ENCODE assay signal across 1 mouse cellular context in the genomic region with DNA sequence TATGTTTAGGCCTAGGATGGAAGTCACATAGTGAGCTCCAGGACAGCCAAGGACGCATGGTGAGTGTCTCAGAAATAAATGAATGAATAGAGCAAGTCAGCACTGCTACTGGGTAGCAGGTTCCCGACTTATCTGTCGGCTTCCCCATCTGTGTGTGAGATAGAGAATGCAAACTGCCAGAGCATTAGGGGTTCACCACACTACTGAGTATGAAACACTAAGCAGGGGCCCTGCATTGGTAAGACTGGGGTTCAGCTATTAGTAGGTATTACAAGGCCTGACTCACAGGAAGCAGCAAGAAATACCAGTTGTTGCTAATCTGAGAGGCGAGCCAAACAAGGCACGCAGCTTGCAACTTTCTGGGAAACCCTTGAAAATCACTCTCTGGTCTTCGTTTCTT.
TF ChIP-seq lines count a peak whose summit lies in the region.

No protein-coding gene starts in this region.

TF ChIP-seq in MEL, 35 proteins besides CTCF, POLR2A, EP300 and RAD21:
- no peak for TF ChIP-seq JUND (IDR thresholded peaks at IDR 0.05; ENCODE audit: low read depth, low read length)
- no peak for TF ChIP-seq USF2 (IDR thresholded peaks at IDR 0.05; ENCODE audit: borderline replicate concordance in 1 of 2, insufficient read depth in 1 of 2, low read depth in 1 of 2, low read length in 2 of 2)
- peak; percentile 76 for TF ChIP-seq GATA1 (IDR thresholded peaks at IDR 0.05; ENCODE audit: low read depth, low read length)
- TF ChIP-seq USF1 (IDR thresholded peaks at IDR 0.05; ENCODE audit: low read depth, low read length): no peak
- no peak for TF ChIP-seq CHD1 (IDR thresholded peaks at IDR 0.05; ENCODE audit: low read depth, low read length)
- no peak for TF ChIP-seq GABPA (IDR thresholded peaks at IDR 0.05; ENCODE audit: low read depth, low read length)
- no peak for TF ChIP-seq SIN3A (IDR thresholded peaks at IDR 0.05; ENCODE audit: low read length)
- peak; percentile 41 for TF ChIP-seq ETS1 (IDR thresholded peaks at IDR 0.05; ENCODE audit: low read depth, low read length)
- TF ChIP-seq KAT2A (conservative IDR thresholded peaks at IDR 0.05; ENCODE audit: low read depth, low read length): peak; percentile 27; the same call in 1 of the 2 replicates
- no peak for TF ChIP-seq POLR2AphosphoS5 (IDR thresholded peaks at IDR 0.05; ENCODE audit: borderline replicate concordance, low read depth, low read length)
- no peak for TF ChIP-seq E2F4 (IDR thresholded peaks at IDR 0.05; ENCODE audit: borderline replicate concordance, low read depth, low read length)
- no peak for TF ChIP-seq ZKSCAN1 (IDR thresholded peaks at IDR 0.05; ENCODE audit: low read depth, low read length)
- TF ChIP-seq MYB (IDR thresholded peaks at IDR 0.05; ENCODE audit: low read depth, low read length): no peak; the same call in 1 of the 2 replicates
- no peak for TF ChIP-seq MAZ (IDR thresholded peaks at IDR 0.05; ENCODE audit: low read depth, low read length)
- no peak for TF ChIP-seq MXI1 (IDR thresholded peaks at IDR 0.05; ENCODE audit: low read depth, low read length)
- TF ChIP-seq UBTF (IDR thresholded peaks at IDR 0.05; ENCODE audit: borderline replicate concordance, insufficient read depth, low read depth, low read length): no peak
- TF ChIP-seq RCOR1 (IDR thresholded peaks at IDR 0.05; ENCODE audit: low read depth, low read length): peak; percentile 39; the same call in 1 of the 2 replicates
- no peak for TF ChIP-seq MEF2A (IDR thresholded peaks at IDR 0.05; ENCODE audit: extremely low read depth, insufficient replicate concordance, low read depth, low read length, poor library complexity, severe bottlenecking)
- TF ChIP-seq CHD2 (IDR thresholded peaks at IDR 0.05; ENCODE audit: low read length): no peak
- no peak for TF ChIP-seq BHLHE40 (IDR thresholded peaks at IDR 0.05; ENCODE audit: borderline replicate concordance, low read depth, low read length)
- 0 out of 2 replicates have a peak, but pooled peaks have one; percentile 6 for TF ChIP-seq ELF1 (IDR thresholded peaks at IDR 0.05; ENCODE audit: low read depth, low read length)
- TF ChIP-seq MAFK (IDR thresholded peaks at IDR 0.05; ENCODE audit: borderline replicate concordance, low read depth, low read length): 0 out of 2 replicates have a peak, but pooled peaks have one; percentile 14
- no peak for TF ChIP-seq ZC3H11A (IDR thresholded peaks at IDR 0.05; ENCODE audit: low read depth, low read length)
- TF ChIP-seq ZNF384 (IDR thresholded peaks at IDR 0.05; ENCODE audit: low read depth, low read length): no peak
- no peak for TF ChIP-seq TAL1 (IDR thresholded peaks at IDR 0.05; ENCODE audit: low read length)
- TF ChIP-seq MYC (IDR thresholded peaks at IDR 0.05; ENCODE audit: low read depth, low read length): no peak
- TF ChIP-seq HCFC1 (IDR thresholded peaks at IDR 0.05; ENCODE audit: low read depth, low read length): 0 out of 2 replicates have a peak, but pooled peaks have one; percentile 29
- TF ChIP-seq NELFE (IDR thresholded peaks at IDR 0.05; ENCODE audit: low read depth, low read length): 0 out of 2 replicates have a peak, but pooled peaks have one; percentile 15
- TF ChIP-seq NRF1 (IDR thresholded peaks at IDR 0.05; ENCODE audit: insufficient read depth, low read depth, low read length, poor library complexity, severe bottlenecking): no peak
- TF ChIP-seq TBP (IDR thresholded peaks at IDR 0.05; ENCODE audit: low read depth, low read length): 0 out of 2 replicates have a peak, but pooled peaks have one; percentile 25
- TF ChIP-seq ZMIZ1 (IDR thresholded peaks at IDR 0.05; ENCODE audit: low read depth, low read length): no peak
- 0 out of 2 replicates have a peak, but pooled peaks have one; percentile 30 for TF ChIP-seq MAX (IDR thresholded peaks at IDR 0.05; ENCODE audit: low read length)
- no peak for TF ChIP-seq SMC3 (IDR thresholded peaks at IDR 0.05; ENCODE audit: low read depth, low read length)
- peak; percentile 42; the same call in 1 of the 2 replicates for TF ChIP-seq TCF12 (IDR thresholded peaks at IDR 0.05; ENCODE audit: low read depth, low read length)
- no peak for TF ChIP-seq POLR2AphosphoS2 (IDR thresholded peaks at IDR 0.05; ENCODE audit: low read length)
